Mouse (Mus musculus): Measurements from ENCODE around the gene Gtsf1l. TPM values are rescaled to one million over a fixed set of nuclear protein-coding genes. Genes with fewer than 3 reads are reported as not detected.

Gtsf1l gene
- polyA plus RNA-seq, 1 experiment from 2014 or later = not detected

GRCm38 (mm10) chr2:163108385-163108784, 20.7 kb upstream of the Gtsf1l start:
- Histone ChIP-seq H3K9ac (no peak overlapping the region), H3K9me3 (replicated peaks) (no peaks in the 10 kb centered on the region), H3K4me1 (replicated peaks) (no peaks in the 10 kb centered on the region), H3K27ac (replicated peaks) (no peak overlapping the region), H3K36me3 (replicated peaks) (no peaks in the 10 kb centered on the region), H3K4me2 (no peak overlapping the region), H3K27me3 (no peaks in the 10 kb centered on the region), H3K4me3 (replicated peaks) (no peak overlapping the region)
- no peak for ATAC-seq (ENCODE audit: insufficient read depth)
- 70% methylated on average over 9 of the region's 9 CpGs for WGBS (ENCODE audit: insufficient replicate concordance)

GRCm38 (mm10) chr2:163104086-163104770, 16.6 kb upstream of the Gtsf1l start:
- Histone ChIP-seq H3K4me1 (replicated peaks) (0 out of 2 replicates have a peak, but pooled peaks cover 9% of the 10 kb centered on the region), H3K27me3 (no peaks in the 10 kb centered on the region), H3K36me3 (replicated peaks) (no peaks in the 10 kb centered on the region), H3K9me3 (replicated peaks) (no peaks in the 10 kb centered on the region), H3K27ac (replicated peaks) (no peak overlapping the region), H3K9ac (no peak overlapping the region), H3K4me2 (no peak overlapping the region), H3K4me3 (replicated peaks) (no peak overlapping the region)
- ATAC-seq (ENCODE audit: insufficient read depth) = no peak
- WGBS (ENCODE audit: insufficient replicate concordance) = 71% methylated on average over 13 of the region's 13 CpGs

GRCm38 (mm10) chr2:163102900-163103653, 15.4 kb upstream of the Gtsf1l start:
- no peak overlapping the region for H3K9ac ChIP-seq
- H3K9me3 ChIP-seq (replicated peaks) = no peaks in the 10 kb centered on the region
- no peaks in the 10 kb centered on the region for H3K36me3 ChIP-seq (replicated peaks)
- no peak overlapping the region for H3K4me2 ChIP-seq
- 0 out of 2 replicates have a peak, but pooled peaks cover 9% of the 10 kb centered on the region for H3K4me1 ChIP-seq (replicated peaks)
- no peak overlapping the region for H3K27ac ChIP-seq (replicated peaks)
- 59% methylated on average over 18 of the region's 18 CpGs for WGBS (ENCODE audit: insufficient replicate concordance)
- H3K27me3 ChIP-seq = no peaks in the 10 kb centered on the region
- no peak overlapping the region for H3K4me3 ChIP-seq (replicated peaks)
- no peak for ATAC-seq (ENCODE audit: insufficient read depth)

- H3K27me3 ChIP-seq = no peaks in the 10 kb centered on the region
- ATAC-seq (ENCODE audit: insufficient read depth) = no peak
- H3K4me2 ChIP-seq = no peak overlapping the region
These were observed 14.6 kb upstream of the Gtsf1l start for GRCm38 (mm10) chr2:163102216-163102615.

GRCm38 (mm10) chr2:163101646-163102203, 14.1 kb upstream of the Gtsf1l start:
- Histone ChIP-seq H3K9ac (no peak overlapping the region), H3K9me3 (replicated peaks) (no peaks in the 10 kb centered on the region), H3K27me3 (no peaks in the 10 kb centered on the region), H3K36me3 (replicated peaks) (no peaks in the 10 kb centered on the region), H3K4me2 (no peak overlapping the region), H3K4me1 (replicated peaks) (0 out of 2 replicates have a peak, but pooled peaks cover 9% of the 10 kb centered on the region), H3K27ac (replicated peaks) (no peak overlapping the region), H3K4me3 (replicated peaks) (no peak overlapping the region)
- WGBS (ENCODE audit: insufficient replicate concordance) = 7% methylated on average over 10 of the region's 10 CpGs
- ATAC-seq (ENCODE audit: insufficient read depth) = no peak

More at GRCm38 (mm10) chr2:163102216-163102615, 14.6 kb upstream of the Gtsf1l start:
- Histone ChIP-seq H3K4me1 (replicated peaks) (0 out of 2 replicates have a peak, but pooled peaks cover 9% of the 10 kb centered on the region), H3K4me3 (replicated peaks) (no peak overlapping the region), H3K9me3 (replicated peaks) (no peaks in the 10 kb centered on the region), H3K27ac (replicated peaks) (no peak overlapping the region), H3K36me3 (replicated peaks) (no peaks in the 10 kb centered on the region), H3K9ac (no peak overlapping the region)
- 64% methylated on average over 7 of the region's 7 CpGs for WGBS (ENCODE audit: insufficient replicate concordance)

- Histone ChIP-seq H3K4me3 (replicated peaks) (no peak overlapping the region), H3K9ac (no peak overlapping the region), H3K36me3 (replicated peaks) (no peaks in the 10 kb centered on the region), H3K9me3 (replicated peaks) (no peaks in the 10 kb centered on the region), H3K4me1 (replicated peaks) (0 out of 2 replicates have a peak, but pooled peaks cover 9% of the 10 kb centered on the region), H3K4me2 (no peak overlapping the region), H3K27me3 (no peaks in the 10 kb centered on the region), H3K27ac (replicated peaks) (no peak overlapping the region)
- ATAC-seq (ENCODE audit: insufficient read depth) = no peak
- 28% methylated on average over 5 of the region's 5 CpGs for WGBS (ENCODE audit: insufficient replicate concordance)
These were observed 12.9 kb upstream of the Gtsf1l start for GRCm38 (mm10) chr2:163100551-163100950.

GRCm38 (mm10) chr2:163099919-163100318, 12.3 kb upstream of the Gtsf1l start:
- Histone ChIP-seq H3K27me3 (no peaks in the 10 kb centered on the region), H3K36me3 (replicated peaks) (no peaks in the 10 kb centered on the region), H3K4me1 (replicated peaks) (0 out of 2 replicates have a peak, but pooled peaks cover 9% of the 10 kb centered on the region), H3K27ac (replicated peaks) (no peak overlapping the region), H3K9me3 (replicated peaks) (no peaks in the 10 kb centered on the region), H3K9ac (no peak overlapping the region), H3K4me2 (no peak overlapping the region), H3K4me3 (replicated peaks) (no peak overlapping the region)
- no peak for ATAC-seq (ENCODE audit: insufficient read depth)
- WGBS (ENCODE audit: insufficient replicate concordance) = 30% methylated on average over 8 of the region's 8 CpGs

GRCm38 (mm10) chr2:163095784-163096183, 8.1 kb upstream of the Gtsf1l start:
- ATAC-seq (ENCODE audit: insufficient read depth) = peak; percentile 58; the same call in 1 of the 2 replicates
- no peak overlapping the region for H3K4me2 ChIP-seq
- no peaks in the 10 kb centered on the region for H3K36me3 ChIP-seq (replicated peaks)
- H3K27ac ChIP-seq (replicated peaks) = 0 out of 2 replicates have a peak overlapping the region, but pooled peaks have one; percentile 41
- 69% methylated on average over 3 of the region's 3 CpGs for WGBS (ENCODE audit: insufficient replicate concordance)
- no peaks in the 10 kb centered on the region for H3K9me3 ChIP-seq (replicated peaks)
- H3K4me1 ChIP-seq (replicated peaks) = 0 out of 2 replicates have a peak, but pooled peaks cover 4% of the 10 kb centered on the region
- H3K9ac ChIP-seq = no peak overlapping the region
- no peak overlapping the region for H3K4me3 ChIP-seq (replicated peaks)
- no peaks in the 10 kb centered on the region for H3K27me3 ChIP-seq

- H3K27ac ChIP-seq (replicated peaks) = no peak overlapping the region
These were observed 7.3 kb upstream of the Gtsf1l start for GRCm38 (mm10) chr2:163094909-163095308.

GRCm38 (mm10) chr2:163089475-163090123, 1.9 kb upstream of the Gtsf1l start:
- Histone ChIP-seq H3K9ac (no peak overlapping the region), H3K27ac (replicated peaks) (no peak overlapping the region), H3K4me2 (no peak overlapping the region), H3K9me3 (replicated peaks) (no peaks in the 10 kb centered on the region), H3K4me1 (replicated peaks) (no peaks in the 10 kb centered on the region), H3K4me3 (replicated peaks) (no peak overlapping the region), H3K27me3 (no peaks in the 10 kb centered on the region), H3K36me3 (replicated peaks) (peaks cover 8% of the 10 kb centered on the region; the same call in 1 of the 2 replicates)
- 54% methylated on average over 5 of the region's 5 CpGs for WGBS (ENCODE audit: insufficient replicate concordance)
- no peak for ATAC-seq (ENCODE audit: insufficient read depth)

More at GRCm38 (mm10) chr2:163094909-163095308, 7.3 kb upstream of the Gtsf1l start:
- no peaks in the 10 kb centered on the region for H3K27me3 ChIP-seq
- 83% methylated on average over 10 of the region's 10 CpGs for WGBS (ENCODE audit: insufficient replicate concordance)
- H3K4me2 ChIP-seq = no peak overlapping the region
- no peaks in the 10 kb centered on the region for H3K36me3 ChIP-seq (replicated peaks)
- H3K4me1 ChIP-seq (replicated peaks) = 0 out of 2 replicates have a peak, but pooled peaks cover under 1% of the 10 kb centered on the region
- no peak overlapping the region for H3K9ac ChIP-seq
- H3K4me3 ChIP-seq (replicated peaks) = no peak overlapping the region
- H3K9me3 ChIP-seq (replicated peaks) = no peaks in the 10 kb centered on the region
- no peak for ATAC-seq (ENCODE audit: insufficient read depth)

All from liver, embryonic 15.5 days (tissue).